Mouse (Mus musculus): Measurements from ENCODE around the gene Rbbp4. TPM values are rescaled to one million over a fixed set of nuclear protein-coding genes. Genes with fewer than 3 reads are reported as not detected.

Gene Rbbp4
- polyA plus RNA-seq (2017; shearing (Covaris generic)) = 389 TPM

DNA sequence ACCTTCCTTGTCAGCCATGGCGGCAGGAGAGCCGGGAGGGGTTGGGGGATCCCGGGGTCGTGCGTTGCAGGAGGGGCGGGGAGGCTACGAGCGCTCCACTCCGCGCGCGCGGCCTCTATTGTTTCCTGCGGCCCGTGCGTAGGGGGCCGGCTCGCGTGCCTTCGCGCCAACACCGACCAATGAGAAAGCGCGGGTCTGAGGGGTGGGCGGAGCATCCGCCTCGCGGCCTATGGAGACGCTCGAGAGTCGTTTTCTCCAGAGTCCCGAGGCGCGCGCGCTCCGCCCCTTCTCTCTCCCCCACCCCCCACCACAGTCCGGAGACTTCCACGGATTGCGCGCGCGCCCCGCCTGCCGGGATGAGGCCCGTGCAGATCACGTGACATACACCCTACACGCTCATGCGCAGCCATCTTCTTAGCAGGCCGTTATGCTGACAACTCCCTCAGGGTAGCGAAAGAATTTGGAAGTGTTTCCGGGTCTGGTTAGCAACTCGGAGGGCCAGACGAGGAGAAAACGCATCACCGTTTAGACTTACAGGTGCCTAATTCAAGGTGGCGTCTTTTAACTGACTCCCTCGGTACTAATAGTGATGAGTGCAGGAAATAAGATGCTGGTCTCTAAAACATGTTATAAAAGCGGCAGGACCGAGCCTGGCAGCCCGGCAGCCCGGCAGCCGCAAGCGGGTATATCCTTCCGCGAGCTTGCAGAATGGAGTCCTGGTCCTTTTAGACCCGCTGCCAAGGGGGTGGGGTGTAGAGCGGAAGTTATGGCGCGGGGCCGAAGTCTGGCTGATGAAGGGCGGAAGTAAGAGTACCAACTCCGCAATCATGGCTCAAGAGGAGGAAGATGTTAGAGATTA lies at the start of gene Rbbp4, which contains the start of gene Zbtb8os:
Gene Rbbp4 (minus strand): TSS at position 155 of the 859 bp plus-strand sequence.
Gene Zbtb8os (plus strand): TSS at position 480 of the 859 bp plus-strand sequence.

DNA sequence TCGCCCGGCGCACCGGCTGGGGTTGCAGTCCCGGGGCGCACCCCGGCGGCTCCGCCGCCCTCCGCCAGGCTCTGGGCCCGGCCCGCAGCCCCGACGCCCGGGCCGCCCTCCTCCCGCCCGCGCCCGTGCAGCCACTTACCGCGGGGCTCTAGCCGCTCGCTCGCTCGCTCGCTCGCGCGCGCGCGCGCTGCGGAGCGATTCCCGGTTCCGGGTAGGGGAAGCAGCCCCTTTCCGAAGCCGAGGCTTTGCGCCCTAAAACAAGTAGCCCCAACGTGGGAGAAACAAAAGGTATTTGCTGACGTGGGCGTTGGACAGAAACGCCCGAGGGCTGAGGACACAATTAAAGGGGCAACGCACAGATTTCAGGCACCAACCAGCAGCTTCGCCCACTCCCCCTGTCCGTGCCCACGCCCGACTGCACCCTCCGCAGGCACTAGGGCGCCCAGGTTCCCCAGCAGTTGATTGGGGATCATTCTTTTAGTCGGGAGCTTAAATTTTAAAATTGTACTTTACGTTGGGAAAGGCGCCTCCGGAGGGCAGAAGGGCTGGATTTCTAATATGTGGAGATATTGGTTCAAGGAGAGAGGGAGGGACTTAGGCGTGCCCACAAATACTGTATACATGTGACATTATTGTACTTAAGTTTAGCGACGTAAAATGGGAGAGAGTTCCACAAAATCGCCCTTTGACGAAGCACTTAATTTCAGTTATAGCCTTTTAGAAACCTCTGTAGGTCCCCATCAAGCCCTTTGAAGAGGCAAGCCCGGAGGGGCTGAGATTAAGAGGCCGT lies 42.6 kb upstream of the Rbbp4 start, which contains the start of gene Zbtb8a:
Gene Zbtb8a (minus strand): TSS at position 516 of the 790 bp plus-strand sequence.

DNA sequence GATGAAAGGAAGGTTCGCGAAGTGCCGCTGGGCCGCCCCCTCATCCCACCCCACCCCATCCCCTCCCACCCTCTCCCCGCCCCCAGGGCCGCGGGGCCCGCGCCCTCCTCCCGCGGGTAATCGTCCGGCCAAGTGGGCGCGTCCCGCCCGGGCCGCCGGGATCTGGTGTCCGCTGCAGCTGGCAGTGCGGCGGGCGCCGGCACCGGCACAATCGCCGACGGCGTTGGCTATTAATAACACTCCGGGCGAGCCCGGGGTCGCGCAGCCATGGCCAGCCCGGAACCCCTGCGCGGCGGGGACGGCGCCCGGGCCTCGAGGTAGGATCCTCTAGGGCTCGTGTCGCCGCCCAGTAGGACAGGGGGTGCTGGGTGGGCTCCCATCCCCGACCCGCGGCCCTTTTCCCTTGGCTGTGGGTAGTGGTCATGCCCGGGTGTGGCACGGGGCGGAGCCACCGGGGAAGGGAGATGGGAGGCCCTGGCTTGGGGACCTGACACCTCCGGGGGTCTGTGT lies 47.6 kb downstream of the Rbbp4 start, which contains the start of gene Sync:
Gene Sync (plus strand): TSS at position 146 of the 510 bp plus-strand sequence.

DNA sequence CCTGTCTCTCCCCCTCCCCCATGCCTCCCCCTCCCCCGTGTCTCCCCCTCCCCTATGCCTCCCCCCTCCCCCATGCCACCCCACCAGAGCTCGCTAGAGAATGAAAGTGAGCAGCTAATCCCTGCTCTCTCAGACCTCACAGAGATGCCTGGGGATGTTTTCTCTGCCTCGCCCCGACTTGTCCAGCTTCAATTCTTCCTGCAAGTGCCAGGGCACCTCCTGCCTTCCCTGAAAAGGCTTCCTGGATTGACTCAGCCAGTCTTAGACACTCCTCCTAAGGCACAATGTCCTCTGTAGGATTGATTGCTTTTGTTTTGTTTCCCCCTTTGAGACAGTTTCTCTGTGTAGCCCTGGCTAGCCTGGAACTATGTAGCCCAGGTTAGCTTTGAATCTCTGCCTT lies 74.0 kb downstream of the Rbbp4 start, which contains the start of gene C77080:
Gene C77080 (minus strand): TSS at position 209 of the 400 bp plus-strand sequence.

Other genes starting within 250 kb of the Rbbp4 start
- gene Tmem54, start 229.8 kb downstream of the Rbbp4 start, polyA plus RNA-seq (2017; shearing (Covaris generic)) = not detected
- gene Hpca, start 213.3 kb downstream of the Rbbp4 start, polyA plus RNA-seq (2017; shearing (Covaris generic)) = not detected
- gene Fndc5, start 198.4 kb downstream of the Rbbp4 start, polyA plus RNA-seq (2017; shearing (Covaris generic)) = not detected
- gene S100pbp, start 145.6 kb downstream of the Rbbp4 start, polyA plus RNA-seq (2017; shearing (Covaris generic)) = 18.2 TPM
- 46.0 TPM for gene Yars, start 145.6 kb downstream of the Rbbp4 start, polyA plus RNA-seq (2017; shearing (Covaris generic))
- 0.21 TPM for gene C77080, start 74.0 kb downstream of the Rbbp4 start, polyA plus RNA-seq (2017; shearing (Covaris generic))
- 0.20 TPM for gene Sync, start 47.8 kb downstream of the Rbbp4 start, polyA plus RNA-seq (2017; shearing (Covaris generic))
- 84.4 TPM for gene Zbtb8os, start 325 bp upstream of the Rbbp4 start, polyA plus RNA-seq (2017; shearing (Covaris generic))
- gene Zbtb8a, start 42.7 kb upstream of the Rbbp4 start, polyA plus RNA-seq (2017; shearing (Covaris generic)) = 8.7 TPM
- 0.09 TPM for gene Zbtb8b, start 105.5 kb upstream of the Rbbp4 start, polyA plus RNA-seq (2017; shearing (Covaris generic))
- 41.7 TPM for gene Bsdc1, start 126.2 kb upstream of the Rbbp4 start, polyA plus RNA-seq (2017; shearing (Covaris generic))
- gene Tssk3, start 155.7 kb upstream of the Rbbp4 start, polyA plus RNA-seq (2017; shearing (Covaris generic)) = not detected
- not detected for gene Fam229a, start 155.8 kb upstream of the Rbbp4 start, polyA plus RNA-seq (2017; shearing (Covaris generic))
- gene Marcksl1, start 178.2 kb upstream of the Rbbp4 start, polyA plus RNA-seq (2017; shearing (Covaris generic)) = 11.7 TPM
- 359 TPM for gene Hdac1, start 207.3 kb upstream of the Rbbp4 start, polyA plus RNA-seq (2017; shearing (Covaris generic))
- gene Lck, start 238.3 kb upstream of the Rbbp4 start, polyA plus RNA-seq (2017; shearing (Covaris generic)) = 1,657 TPM
- gene Fam167b, start 243.2 kb upstream of the Rbbp4 start, polyA plus RNA-seq (2017; shearing (Covaris generic)) = not detected